Mouse (Mus musculus): Measurements from ENCODE around the gene Ifi44. TPM values are rescaled to one million over a fixed set of nuclear protein-coding genes. Genes with fewer than 3 reads are reported as not detected.

The Ifi44 gene
- polyA plus RNA-seq (2017; shearing (Covaris generic)), result 3.6 TPM

GRCm38 (mm10) chr3:151749737-151750136 lies at the start of gene Ifi44:
TSS of gene Ifi44 (minus strand) at chr3:151749960.

Other genes starting within 250 kb of the Ifi44 start
- gene Ifi44l, start 12.9 kb upstream of the Ifi44 start, polyA plus RNA-seq (2017; shearing (Covaris generic)), result not detected
- not detected for gene Ptgfr, start 87.7 kb upstream of the Ifi44 start, polyA plus RNA-seq (2017; shearing (Covaris generic))